Mouse (Mus musculus) kidney, postnatal 14 days (tissue): ENCODE results near the gene Ngp.
A peak's percentile ranks its signal among the peaks of the same experiment; 100 is the strongest.
"Not testable (repeated sequence)": the region's sequence is repeated elsewhere in the genome, so short reads cannot be mapped to it uniquely, and the experiment has no call there.

Experiments
- DNase-seq: peaks from one replicate; pipeline ENCODE4 v3.0.0; 2022; ENCODE audit warnings: mixed read lengths

Gene Ngp

DNA sequence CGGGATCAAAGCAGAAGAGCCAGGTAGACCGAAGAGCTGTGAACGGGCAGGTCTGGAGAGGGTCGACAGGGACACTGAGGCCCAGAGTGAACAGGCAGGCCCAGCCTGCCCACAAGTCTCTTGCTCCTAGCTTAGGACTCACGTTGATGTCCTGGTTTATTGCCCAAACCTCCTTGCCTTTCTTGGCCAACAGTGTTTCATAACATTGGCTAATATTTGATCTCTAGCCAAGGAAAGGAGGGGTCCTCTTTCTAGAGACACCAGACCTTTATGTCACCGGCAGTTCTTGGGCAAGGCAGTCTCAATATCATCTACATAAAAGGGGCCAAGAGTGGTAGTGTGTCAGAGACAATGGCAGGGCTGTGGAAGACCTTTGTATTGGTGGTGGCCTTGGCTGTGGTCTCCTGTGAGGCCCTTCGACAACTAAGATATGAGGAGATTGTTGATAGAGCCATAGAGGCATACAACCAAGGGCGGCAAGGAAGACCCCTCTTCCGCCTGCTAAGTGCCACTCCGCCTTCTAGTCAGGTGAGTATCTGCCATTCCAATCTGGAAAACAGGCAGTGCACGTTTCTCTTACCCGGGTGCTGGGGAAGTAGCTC is at the start of gene Ngp:
TSS of gene Ngp (plus strand) at position 237 of the 602 bp plus-strand sequence.
- no peak for DNase-seq

DNA sequence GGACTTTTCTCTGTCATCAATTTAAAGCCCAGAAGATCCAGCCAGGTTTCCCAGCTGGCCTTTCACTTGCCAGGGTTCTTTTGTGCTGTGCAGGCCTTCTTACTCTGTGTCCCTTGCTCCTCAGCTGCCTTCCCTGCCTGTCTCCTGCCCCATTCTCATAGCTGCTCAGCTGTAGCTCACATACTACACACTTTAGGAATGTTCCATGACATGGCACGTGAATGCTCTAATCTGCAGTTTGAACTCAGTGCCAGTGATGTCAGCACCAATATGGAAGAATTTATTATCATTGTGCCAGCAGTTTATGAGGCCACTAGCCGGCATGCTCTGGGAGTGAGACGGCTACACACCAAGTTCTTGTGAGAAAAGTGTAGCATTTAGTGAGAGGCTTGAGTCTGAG is 49.7 kb upstream of the Ngp start:
- DNase-seq: no peak

DNA sequence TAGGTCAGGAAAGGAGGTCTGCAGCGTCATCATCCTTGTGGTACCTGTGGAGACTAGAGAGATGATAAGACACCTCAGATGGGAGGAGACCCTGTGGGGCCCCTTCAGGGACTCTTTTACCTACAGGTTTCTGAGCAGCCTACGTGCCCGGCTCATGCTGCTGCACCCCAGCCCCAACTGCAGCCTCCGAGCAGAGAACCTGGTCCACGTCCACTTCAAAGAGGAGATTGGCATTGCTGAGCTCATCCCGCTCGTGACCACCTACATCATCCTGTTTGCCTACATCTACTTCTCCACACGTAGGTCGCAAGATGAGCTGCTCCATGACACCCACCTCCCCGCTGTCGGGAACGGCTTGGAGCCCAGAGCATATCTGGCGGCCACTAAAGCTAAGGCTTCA is 45.7 kb upstream of the Ngp start:
- no peak for DNase-seq

DNA sequence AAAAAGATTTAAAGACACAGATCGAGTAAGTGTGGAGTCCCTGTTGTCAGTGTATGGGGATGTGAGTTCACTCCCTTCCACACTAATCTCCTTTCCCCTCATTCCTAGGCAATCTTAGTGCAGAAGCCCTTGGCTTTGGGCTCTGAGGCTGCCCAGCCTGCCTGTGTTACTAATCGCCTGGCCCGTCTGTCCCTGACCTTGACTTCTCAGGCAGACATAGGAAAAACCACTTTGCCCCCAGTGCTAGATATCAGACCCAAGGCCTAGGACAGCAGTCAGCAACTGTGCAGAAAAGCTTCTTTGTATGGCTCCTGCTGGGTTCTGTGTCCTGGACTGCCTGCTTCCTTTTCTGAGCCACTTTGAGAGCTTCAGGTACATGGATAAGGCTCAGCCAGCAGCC is 43.9 kb upstream of the Ngp start:
- DNase-seq: no peak

DNA sequence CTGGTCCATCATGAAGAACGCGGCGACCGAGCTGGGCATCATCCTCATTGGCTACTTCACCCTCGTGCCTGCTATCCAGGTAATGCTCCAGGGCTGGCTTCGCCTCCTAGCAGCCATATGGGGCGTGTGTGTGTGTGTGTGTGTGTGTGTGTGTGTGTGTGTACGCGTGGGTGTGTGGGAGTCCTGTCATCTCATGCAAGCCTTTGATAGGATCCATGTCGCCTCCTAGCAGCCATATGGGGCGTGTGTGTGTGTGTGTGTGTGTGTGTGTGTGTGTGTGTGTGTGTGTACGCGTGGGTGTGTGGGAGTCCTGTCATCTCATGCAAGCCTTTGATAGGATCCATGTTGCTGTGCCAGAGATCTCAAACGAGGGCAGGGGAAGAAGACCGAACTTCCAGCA is 41.9 kb upstream of the Ngp start:
- DNase-seq: not testable (repeated sequence)

DNA sequence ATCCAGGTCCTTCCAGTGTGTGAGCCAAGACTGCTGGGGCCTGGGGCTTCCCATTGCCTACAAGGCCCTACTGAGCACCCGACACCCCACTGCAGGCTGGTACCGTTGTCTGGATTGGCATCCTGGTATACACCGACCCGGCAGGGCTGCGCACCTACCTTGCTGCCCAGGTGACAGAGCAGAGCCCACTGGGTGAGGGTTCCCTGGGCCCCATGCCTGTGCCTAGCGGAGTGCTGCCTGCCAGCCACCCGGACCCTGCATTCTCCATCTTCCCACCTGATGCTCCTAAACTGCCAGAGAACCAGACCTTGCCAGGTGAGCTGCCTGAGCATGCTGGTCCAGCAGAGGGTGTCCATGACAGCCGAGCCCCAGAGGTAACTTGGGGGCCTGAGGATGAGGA is 40.2 kb upstream of the Ngp start:
- no peak for DNase-seq

DNA sequence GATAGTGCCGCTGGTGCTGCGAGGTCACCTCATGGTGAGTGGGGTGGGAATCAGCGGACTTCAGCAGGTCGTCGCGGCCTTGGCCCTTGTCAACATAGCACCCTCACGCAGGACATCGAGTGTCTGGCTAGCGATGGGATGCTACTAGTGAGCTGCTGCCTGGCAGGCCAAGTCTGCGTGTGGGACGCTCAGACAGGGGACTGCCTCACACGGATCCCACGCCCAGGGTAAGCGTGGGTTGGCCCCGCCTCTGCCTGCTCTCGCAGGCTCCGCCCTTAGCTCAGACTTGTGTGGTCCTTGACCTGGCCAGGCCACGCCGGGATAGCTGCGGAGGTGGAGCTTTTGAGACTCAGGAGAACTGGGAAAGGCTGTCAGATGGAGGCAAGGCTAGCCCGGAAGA is 38.9 kb upstream of the Ngp start:
- no peak for DNase-seq

DNA sequence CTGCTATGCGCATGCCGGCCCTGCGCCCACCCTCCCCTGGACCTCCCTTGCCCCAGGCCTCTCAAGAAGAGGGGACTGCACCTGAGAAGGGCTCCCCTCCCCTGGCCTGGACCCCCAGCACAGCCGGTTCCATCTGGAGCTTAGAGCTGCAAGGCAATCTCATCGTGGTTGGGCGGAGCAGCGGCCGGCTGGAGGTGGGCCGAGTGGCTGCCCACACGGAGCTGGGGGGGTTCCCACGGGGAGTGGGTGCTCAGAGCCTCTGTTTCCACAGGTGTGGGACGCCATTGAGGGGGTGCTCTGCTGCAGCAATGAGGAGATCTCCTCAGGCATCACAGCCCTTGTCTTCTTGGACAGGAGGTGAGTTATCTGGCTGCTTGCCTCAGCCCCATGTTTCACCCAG is 38.3 kb upstream of the Ngp start:
- no peak for DNase-seq

DNA sequence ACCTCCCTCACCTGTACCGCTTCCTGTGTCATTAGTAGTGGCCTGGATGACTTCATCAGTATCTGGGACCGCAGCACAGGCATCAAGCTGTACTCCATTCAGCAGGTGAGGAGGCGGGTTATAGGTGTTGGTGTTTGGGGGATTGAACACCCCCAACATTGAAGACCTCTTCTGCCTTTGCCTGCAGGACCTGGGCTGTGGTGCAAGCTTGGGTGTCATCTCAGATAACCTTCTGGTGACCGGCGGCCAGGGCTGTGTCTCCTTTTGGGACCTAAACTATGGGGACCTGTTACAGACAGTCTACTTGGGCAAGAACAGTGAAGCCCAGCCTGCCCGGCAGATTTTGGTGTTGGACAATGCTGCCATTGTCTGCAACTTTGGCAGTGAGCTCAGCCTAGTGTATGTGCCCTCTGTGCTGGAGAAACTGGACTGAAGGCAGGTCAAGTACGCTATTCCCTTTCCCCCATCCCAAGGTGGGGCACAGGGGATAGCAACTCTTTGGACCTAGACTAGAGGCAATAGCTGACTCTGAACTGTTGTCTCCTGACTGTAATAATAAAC is 35.1 kb upstream of the Ngp start:
- no peak for DNase-seq

DNA sequence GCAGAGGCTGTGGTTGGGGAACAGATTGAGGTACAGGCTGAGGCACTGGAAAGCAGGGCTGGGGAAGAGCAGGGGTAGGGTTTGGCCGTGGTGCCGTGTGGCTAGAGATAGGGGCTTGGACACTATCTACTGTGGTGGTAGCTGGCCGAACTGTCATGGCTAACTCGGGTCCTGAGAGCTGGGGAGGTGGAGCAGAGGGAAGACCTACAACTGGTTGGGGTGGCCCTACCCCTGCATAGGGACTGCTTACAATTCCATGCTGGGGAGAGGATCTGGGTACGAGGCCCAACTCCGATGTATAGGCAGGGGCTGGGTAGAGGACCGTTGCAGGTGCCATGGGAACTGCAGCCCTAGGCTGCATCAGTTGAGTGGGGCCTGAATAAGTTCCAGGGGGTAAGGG is 31.5 kb upstream of the Ngp start:
- DNase-seq: no peak

DNA sequence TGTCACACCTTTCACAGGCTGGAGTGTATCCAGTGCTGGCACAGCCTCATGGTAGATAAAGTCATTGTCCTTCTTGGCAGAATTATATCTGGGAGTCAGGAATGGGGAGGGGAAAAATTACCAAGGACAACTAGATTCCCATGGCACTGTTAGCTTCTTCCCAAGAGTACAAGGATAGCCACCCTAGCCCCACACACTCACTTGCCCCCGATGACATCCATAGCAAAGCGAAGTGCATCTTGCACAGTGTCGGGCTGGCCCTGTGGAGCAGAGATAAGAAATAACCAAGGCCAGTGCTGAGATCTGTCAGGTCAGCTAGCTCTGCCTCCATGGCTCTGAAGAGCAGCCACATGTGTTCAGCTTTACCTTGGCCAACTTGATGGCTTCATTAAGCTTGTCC is 28.7 kb upstream of the Ngp start:
- no peak for DNase-seq

DNA sequence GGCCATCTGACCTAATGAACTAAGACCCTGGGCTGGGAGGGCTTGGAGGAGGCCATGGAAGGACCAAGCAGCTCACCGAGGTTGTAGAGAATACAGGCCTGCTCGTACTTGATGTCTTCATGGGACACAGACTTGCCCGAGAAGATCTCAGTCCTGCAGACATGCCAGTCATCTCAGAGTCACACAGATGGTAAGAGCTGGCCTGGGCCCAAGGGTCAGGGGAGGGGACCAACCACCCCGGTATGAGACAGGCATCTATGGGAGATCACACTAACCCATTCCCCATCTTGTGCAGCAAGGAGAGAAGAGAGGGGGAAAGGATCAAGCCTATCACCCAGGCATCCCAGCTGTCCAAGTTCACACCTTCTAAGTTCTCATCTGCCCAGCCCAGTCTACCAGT is 26.3 kb upstream of the Ngp start:
- no peak for DNase-seq

DNA sequence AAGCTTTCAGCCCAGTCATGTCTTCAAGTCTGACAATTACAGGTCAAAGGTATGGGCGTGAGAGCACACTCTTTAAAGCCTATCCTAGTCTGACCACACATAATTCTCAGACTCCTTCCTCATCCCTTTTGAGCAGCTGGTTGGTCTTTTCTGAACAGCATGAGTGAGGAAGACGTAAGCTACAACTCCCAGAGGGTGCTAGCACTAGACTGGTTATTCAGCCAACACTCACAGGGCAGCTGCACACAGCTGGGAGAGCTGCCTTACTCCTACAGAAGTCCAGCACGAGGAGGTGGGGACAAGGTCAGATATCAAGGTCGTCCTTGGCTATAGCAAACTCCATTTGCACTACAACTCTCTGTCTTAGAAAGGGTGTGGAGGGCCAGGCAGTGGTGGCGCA is 18.9 kb upstream of the Ngp start:
- peak; percentile 36 for DNase-seq

DNA sequence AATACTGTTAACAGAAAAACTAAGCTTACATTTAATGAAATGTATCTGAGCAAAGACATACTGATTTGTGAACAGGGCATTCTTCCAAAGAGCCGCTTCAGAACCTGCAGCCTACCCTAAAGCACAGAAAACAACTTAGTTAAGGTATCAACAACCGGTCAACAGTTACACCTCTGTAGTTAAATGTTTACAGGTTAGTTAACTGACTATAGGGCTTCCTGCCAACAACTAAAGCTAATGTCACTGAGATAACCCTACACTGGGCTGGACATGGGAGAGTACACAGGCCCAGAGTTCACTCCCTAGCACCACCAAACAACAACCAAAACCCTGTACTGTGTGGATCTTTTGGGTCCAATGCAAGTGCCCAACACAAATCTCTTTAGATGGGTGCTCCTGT is 16.8 kb upstream of the Ngp start:
- no peak for DNase-seq

DNA sequence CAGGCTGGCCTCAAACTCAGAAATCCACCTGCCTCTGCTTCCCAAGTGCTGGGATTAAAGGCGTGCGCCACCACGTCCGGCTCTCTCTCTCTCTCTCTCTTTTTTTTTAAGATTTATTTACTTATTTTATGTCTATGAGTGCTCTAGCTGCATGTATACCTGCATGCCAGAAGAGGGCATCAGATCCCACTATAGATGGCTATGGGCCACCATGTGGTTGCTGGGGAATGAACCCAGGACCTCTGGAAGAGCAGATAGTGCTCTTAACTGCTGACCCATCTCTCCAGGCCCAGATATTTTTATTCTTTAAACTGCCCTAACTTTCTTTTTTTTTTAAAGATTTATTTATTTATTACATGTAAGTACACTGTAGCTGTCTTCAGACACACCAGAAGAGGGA is 16.3 kb upstream of the Ngp start:
- DNase-seq: not testable (repeated sequence)

DNA sequence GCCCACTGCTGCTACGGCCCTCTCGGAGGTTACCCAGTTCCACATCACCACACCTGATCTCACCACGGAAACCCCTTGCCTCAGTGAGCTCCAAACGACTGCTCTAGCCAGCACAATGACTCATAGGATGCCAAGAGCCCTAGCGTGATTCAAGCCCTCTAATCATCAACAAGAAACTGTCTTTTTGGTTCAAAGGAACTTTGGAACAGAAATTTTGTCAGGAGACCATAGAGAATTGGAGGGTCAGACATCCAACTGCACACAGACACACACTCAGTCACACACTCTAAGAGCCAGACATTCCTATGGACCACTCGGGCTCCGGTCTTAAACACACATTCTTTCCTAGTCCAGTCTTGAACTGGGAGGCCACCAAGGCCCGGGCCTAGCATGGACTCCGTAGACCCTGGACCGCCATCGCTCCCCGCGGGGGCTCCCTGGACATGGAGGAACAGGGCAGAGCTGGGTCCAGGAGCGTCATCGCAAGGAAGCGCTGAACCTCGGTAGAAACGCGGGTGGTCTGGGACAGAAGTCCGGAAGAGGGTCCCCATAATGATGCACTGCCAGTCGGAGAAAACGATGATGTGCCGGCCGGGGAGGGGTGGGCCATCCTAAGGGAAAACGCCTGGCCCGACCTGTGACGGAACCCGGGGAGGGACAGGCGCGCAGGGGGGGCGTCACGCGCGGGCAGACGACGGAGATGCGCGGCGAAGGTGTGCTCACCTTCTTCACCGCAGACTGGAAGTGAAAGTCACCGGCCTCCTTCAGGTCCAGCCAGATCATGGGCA is 12.0 kb upstream of the Ngp start:
- DNase-seq: no peak

DNA sequence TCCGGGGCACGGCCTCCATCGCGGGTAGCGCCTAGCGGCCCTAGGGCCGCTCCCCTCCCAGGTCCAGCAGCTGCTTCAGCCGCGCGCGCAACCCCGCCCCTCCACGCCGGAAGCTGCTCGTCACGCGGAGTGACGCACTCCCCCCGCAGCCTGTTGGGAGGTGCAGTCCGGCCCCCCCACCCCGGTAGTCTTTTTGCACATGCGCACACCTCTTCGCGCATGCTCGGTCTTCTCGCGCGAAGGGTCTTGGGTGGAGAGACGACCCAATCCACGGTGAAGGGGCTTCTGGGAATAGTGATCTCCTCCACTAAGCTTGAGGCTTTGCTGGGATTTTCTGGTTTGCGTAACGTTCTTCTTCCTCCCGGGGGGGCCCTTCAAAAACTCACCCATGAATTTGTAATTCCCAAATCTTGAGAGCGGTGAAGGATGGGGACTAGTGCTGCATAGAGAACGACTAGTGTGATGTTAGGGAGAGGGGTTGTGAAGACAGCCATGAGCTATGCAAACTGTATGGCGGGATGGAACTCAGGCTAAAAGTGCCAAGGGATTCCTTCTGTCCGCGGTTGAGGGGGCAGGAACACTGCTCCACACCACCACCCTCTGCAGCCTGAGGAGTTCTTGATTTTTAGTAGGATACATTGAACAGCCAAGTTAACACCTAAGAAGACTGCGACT is 11.3 kb upstream of the Ngp start, which contains the start of gene Ptpn23:
TSS of gene Ptpn23 (minus strand) at position 115 of the 675 bp plus-strand sequence.
- peak; percentile 97 for DNase-seq

DNA sequence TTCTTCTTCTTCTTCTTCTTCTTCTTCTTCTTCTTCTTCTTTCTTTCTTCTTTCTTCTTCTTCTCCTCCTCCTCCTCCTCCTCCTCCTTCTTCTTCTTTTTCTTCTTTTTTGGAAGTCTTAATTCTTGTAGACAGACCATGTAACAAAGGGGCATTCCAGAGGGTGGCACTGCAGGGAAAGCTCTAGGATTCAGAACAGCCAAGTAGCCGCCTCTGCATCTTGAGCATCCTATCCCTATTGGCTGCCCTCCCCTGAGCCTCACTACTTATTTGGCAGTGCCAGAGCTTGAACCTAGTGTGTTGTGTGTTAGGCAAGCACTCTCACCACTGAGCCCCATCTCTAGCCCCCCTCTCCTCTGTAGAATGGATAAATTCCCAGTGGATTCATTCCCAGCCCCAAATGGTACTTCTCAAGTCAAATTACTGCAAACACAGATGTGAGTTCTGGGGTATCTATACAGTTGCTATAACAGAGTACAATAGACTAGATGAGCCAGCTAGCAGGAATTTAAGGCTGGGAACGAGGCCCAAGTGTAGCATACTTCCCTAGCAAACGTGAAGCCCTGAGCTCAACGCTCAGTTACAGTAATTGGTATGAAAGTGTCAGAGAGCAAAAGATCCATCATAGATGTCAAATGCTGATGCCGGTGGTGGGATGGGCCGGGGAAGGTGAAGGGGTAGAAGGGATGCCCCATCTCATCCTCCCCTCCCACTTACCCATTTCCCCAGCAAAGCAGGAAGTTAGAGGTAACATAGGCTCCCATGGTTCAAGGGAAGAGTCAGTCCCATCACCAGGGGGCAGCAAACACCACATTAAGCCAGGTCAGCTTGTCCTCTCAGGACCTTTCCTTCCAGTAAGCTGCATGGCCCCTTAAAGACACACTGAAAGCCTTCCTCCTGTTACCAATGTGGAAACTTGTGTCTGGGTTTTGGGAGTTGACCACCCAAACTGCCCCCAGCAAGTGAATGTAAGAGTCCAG is 8.3 kb upstream of the Ngp start:
- peak; percentile 86 for DNase-seq

DNA sequence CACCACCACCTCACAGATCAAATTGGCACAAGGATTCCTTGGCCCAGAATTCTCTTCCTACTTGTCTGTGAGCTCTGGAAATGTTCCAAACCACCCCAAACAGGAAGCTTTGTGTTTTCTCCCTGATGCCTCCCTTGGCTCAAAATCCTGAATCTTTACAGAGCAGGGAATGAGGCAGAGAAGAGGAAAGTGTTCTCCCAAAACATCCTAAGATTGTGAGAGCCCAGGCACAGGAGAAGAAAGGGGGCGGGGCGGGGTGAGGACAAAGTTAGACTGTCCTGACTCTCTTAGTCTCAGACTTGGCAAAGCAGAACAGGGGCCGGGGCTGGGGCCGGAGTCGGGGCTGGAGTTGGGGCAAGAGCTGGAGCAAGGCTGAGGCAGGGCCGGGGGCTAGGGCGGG is 6.6 kb upstream of the Ngp start:
- DNase-seq: no peak

DNA sequence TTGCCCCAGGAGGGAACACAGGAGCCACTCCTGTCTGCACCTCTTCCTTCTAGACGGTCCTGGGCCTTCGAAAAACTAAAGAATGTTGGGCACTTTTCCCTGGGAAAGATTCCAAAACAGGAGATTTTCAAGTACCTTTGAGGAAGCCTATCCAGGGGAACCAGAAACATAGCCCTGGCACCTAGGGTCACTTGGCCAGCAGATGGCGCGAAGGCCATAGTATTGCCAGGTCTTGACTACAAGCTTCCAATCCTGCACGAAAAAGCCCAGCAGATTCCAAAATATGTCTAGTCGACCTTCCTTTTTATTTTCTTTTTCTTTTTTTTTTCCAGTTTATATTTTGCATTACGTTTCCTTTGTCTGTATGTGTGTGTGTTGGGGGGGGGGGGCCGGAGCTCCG is 5.8 kb upstream of the Ngp start:
- peak; percentile 67 for DNase-seq

DNA sequence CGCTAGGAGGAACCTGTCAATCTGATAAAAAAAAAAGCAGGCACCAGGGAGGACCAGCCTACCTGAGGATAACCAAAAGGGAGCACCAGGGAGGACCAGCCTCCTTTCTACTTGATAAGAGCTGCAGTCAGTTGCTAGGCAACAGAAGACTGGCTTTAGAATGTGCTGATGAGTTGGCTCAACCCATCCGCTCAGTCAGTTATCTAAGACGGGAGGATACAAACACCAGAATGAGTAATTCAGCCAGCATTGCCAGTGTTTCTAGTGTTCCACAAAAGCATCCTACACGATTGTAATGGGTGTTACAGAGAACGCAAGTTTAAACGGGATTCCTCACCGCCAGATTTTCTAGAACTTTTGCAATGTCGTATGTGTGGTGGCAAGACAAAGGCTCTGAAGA is 11.7 kb downstream of the Ngp start:
- DNase-seq: no peak

DNA sequence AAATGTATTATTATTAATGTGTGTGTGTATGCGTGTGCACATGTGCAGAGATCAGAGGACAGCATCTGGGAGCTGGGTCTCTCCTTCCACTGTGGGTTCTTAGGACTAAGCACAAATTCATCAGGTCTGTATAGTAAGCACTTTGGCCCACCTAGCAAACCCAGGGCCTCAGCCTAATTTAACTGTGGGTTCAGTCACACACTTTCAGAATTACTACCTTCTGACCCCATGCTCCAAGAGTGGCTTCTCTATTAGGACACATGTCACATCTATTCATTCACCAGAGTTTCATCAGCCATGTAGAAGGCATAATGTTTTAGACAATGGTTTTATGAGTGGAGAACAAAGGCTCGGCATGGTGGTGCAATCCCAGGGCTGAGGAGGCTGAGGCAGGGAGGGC is 13.5 kb downstream of the Ngp start:
- DNase-seq: no peak

DNA sequence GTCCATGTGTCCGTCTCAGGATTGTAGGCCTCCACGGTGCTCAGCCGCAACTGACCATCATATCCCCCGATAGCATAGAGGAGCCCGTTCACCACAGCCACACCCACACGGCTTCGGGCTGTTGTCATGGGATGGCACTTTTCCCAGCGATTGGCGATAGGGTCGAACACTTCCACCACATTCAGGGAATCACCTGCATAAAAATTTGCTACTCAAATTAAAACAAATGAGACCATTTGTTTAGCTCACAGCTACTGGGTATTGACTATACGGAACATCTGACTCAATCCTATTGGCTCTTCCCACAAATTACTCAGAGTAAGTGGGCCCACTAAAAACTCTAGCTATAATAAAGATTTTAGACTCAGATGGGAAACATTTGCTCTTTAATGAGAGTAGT is 16.5 kb downstream of the Ngp start:
- DNase-seq: no peak
